Mouse (Mus musculus): Measurements from ENCODE around the gene Fdx1. TPM values are rescaled to one million over a fixed set of nuclear protein-coding genes. Genes with fewer than 3 reads are reported as not detected.

Gene Fdx1
- polyA plus RNA-seq, 1 experiment from 2014 or later, result 34.9 TPM

Other genes starting within 250 kb of the Fdx1 start
- 0.18 and 0.38 TPM in 2 replicates for gene Arhgap20, start 198.2 kb downstream of the Fdx1 start, polyA plus RNA-seq (2015; fragmentation: Nextera tagmentation; extraction: Ambion mirVana)
- gene Rdx, start 83.6 kb upstream of the Fdx1 start, polyA plus RNA-seq (2015; fragmentation: Nextera tagmentation; extraction: Ambion mirVana), result 51.1 and 55.3 TPM in 2 replicates
- 0.48 and 0.51 TPM in 2 replicates for gene Zc3h12c, start 205.0 kb upstream of the Fdx1 start, polyA plus RNA-seq (2015; fragmentation: Nextera tagmentation; extraction: Ambion mirVana)

Data from liver, embryonic 15.5 days (tissue).